Mouse (Mus musculus): ENCODE measurements at regions not wholly inside any gene's neighbourhood (a gene's known extent, or its start where the extent isn't known, plus 50 kb on each side); places are given as distances from the start of the nearest gene placed in this dataset.

- TF ChIP-seq POLR2A (IDR thresholded peaks at IDR 0.05; ENCODE audit: borderline replicate concordance, insufficient read depth, low read length) (no peak), CTCF (IDR thresholded peaks at IDR 0.05; ENCODE audit: borderline replicate concordance, insufficient read depth, low read depth, low read length) (no peak)
These were observed 129.6 kb upstream of the Mrps10 start for GRCm38 (mm10) chr17:47239086-47239485.
